Mouse (Mus musculus): ENCODE results near the gene Eno1.
"Not testable (repeated sequence)": the region's sequence is repeated elsewhere in the genome, so short reads cannot be mapped to it uniquely, and the experiment has no call there.

DNA sequence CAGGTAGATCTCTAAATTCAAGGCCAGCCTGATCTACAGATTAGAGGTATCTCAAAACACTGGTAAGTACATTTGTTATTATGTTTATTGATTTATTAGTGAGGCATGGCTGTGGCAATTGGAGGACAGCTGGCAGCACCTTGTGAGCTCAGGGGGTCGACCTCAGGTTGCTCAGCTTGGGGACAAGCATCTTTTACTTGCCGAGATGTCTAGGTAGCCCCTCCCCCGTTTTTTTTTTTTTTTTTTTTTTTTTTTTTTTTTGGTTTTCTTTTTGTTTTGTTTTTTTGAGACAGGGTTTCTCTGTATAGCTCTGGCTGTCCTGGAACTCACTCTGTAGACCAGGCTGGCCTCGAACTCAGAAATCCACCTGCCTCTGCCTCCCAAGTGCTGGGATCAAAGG lies 34.2 kb downstream of the Eno1 start:
- TF ChIP-seq CTCF, EP300 (IDR thresholded peaks at IDR 0.05): not testable (repeated sequence)
